Mouse (Mus musculus) small intestine, adult 2 months (tissue): ENCODE results near the gene Fbxo45. TPM values are rescaled to one million over a fixed set of nuclear protein-coding genes. Genes with fewer than 3 reads are reported as not detected.
"Not testable (repeated sequence)": the region's sequence is repeated elsewhere in the genome, so short reads cannot be mapped to it uniquely, and the experiment has no call there.

Experiments
- H3K27ac ChIP-seq: fragments of 200-500 bp; 2 replicates; pipeline ENCODE4 v1.5.1; 2012; ENCODE audit warnings: low read depth, low read length, control low read depth, inconsistent platforms; ENCODE audit not compliant: insufficient read depth
- H3K27me3 ChIP-seq: fragments of 200-500 bp; 2 replicates; pipeline ENCODE4 v1.6.1; 2012; ENCODE audit warnings: mild to moderate bottlenecking, moderate library complexity, low read length, inconsistent platforms; ENCODE audit not compliant: control insufficient read depth, insufficient read depth
- H3K36me3 ChIP-seq: fragments of 200-500 bp; 2 replicates; pipeline ENCODE4 v1.6.1; 2012; ENCODE audit warnings: mild to moderate bottlenecking, low read length, control low read depth, inconsistent platforms; ENCODE audit not compliant: control insufficient read depth, insufficient read depth
- H3K4me1 ChIP-seq: fragments of 200-500 bp; 2 replicates; pipeline ENCODE4 v1.6.1; 2012; ENCODE audit warnings: low read length, inconsistent platforms, mixed read lengths; ENCODE audit not compliant: control insufficient read depth, insufficient read depth, insufficient read length
- H3K4me3 ChIP-seq: fragments of 200-500 bp; 2 replicates; pipeline ENCODE4 v1.5.1; 2012; ENCODE audit warnings: low read depth, mild to moderate bottlenecking, control low read depth, inconsistent platforms, low read length, moderate library complexity
- CTCF ChIP-seq: fragments of 200-500 bp; IDR thresholded peaks from 2 replicates; pipeline ENCODE4 v1.5.1; 2012; ENCODE audit warnings: low read depth, mild to moderate bottlenecking, control low read depth, inconsistent platforms, low read length, moderate library complexity, mixed read lengths; ENCODE audit not compliant: insufficient replicate concordance, insufficient read length; ENCODE audit errors: extremely low read depth
- POLR2A ChIP-seq: fragments of 200-500 bp; IDR thresholded peaks from 2 replicates; pipeline ENCODE4 v1.6.1; 2012; ENCODE audit warnings: low read depth, mild to moderate bottlenecking, control low read depth, inconsistent platforms, low read length, moderate library complexity
- WGBS: fragments of 180-500 bp; shearing (Covaris S2); methylation state at CpG from one replicate; pipeline ENCODE4 v1.1.7; 2018; 5-methylcytosine and 5-hydroxymethylcytosine counted together
- polyA plus RNA-seq: library from polyadenylated mRNA; depleted of rRNA; stranded (reverse); fragments of >200 nt; gene quantifications from 2 replicates; pipeline ENCODE4 v1.2.3, GENCODE M21; 2012

The Fbxo45 gene
- polyA plus RNA-seq, 1 experiment, result 2.4 TPM

GRCm38 (mm10) chr16:32275041-32275440 is 28.1 kb upstream of the Fbxo45 start:
- H3K36me3 ChIP-seq, result no peaks in the 10 kb centered on the region
- H3K27ac ChIP-seq, result no peak overlapping the region
- H3K4me1 ChIP-seq, result no peaks in the 10 kb centered on the region; the same call in 1 of the 2 replicates
- TF ChIP-seq POLR2A (no peak), CTCF (no peak)
- H3K27me3 ChIP-seq, result no peaks in the 10 kb centered on the region
- H3K4me3 ChIP-seq, result no peak overlapping the region
- WGBS, result 83% methylated on average over 6 of the region's 6 CpGs

DNA sequence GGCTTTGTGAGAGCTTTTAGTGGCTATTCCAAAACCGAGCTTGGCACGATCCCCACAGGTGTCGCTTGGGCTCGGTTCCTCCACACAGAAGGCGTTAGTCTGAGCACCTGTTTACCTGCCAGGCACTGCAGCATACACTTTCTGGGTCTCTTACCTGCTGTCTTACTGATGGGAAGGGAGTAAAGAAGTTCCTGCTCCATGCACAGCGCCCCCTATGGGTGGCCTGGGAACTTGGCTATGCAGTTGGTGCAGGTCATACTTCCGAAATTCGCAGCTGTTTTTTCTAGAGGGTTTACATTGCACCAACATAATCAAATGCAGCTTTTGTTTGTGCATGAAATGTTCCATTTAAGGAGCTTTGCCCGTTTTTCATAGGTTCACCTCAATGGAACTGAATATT is 26.4 kb upstream of the Fbxo45 start:
- Histone ChIP-seq H3K27me3 (no peaks in the 10 kb centered on the region), H3K27ac (no peak overlapping the region), H3K4me1 (no peaks in the 10 kb centered on the region), H3K36me3 (no peaks in the 10 kb centered on the region), H3K4me3 (no peak overlapping the region)
- WGBS, result 63% methylated on average over 9 of the region's 9 CpGs
- TF ChIP-seq CTCF, result peak; percentile 67; the same call in 1 of the 2 replicates
- TF ChIP-seq POLR2A, result no peak

DNA sequence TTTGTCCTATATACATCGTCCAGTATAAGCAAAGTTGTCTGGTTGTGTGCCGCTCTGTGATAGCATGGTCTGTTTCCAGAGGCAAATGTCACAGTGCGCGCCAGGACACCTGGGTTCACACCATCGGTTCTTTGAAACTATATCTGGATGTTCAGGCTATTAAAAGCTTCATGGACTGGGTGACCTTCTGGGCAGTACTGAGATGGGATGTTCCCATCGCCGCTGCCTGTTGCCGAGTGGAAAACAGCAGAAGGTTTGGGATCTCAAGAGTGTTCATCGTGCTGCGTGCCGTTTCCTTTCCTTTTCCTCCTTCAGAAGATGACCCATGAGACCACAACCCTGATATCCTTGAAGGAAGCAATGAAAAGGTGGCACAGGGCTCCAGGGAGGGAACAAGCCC is 24.3 kb upstream of the Fbxo45 start, which contains the start of gene Smco1:
TSS of gene Smco1 (plus strand) at position 178 of the 400 bp plus-strand sequence.
- TF ChIP-seq CTCF (no peak), POLR2A (no peak)
- Histone ChIP-seq H3K4me3 (no peak within 1 kb of the TSS), H3K27me3 (no peaks in the 10 kb centered on the region), H3K36me3 (no peaks in the 10 kb centered on the region), H3K27ac (no peak within 1 kb of the TSS), H3K4me1 (no peaks in the 10 kb centered on the region)
- 85% methylated on average over 11 of the region's 11 CpGs for WGBS

DNA sequence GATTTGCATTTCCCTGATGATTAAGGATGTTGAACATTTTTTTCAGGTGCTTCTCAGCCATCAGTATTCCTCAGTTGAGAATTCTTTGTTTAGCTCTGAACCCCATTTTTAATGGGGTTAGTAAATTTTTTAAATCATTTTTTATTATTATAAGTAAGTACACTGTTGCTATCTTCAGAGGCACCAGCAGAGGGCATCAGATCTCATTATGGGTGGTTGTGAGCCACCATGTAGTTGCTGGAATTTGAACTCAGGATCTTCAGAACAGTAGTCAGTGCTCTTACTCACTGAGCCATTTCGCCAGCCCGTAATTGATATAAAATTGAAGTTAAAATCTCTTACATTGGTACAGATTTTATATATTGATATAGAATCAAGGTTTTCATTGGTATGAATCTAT is 17.3 kb upstream of the Fbxo45 start:
- not testable (repeated sequence) for H3K4me3 ChIP-seq, H3K27ac ChIP-seq, H3K4me1 ChIP-seq, H3K27me3 ChIP-seq, H3K36me3 ChIP-seq
- 87% methylated on average over 2 of the region's 2 CpGs for WGBS

- H3K27me3 ChIP-seq, result no peaks in the 10 kb centered on the region
- WGBS, result 4% methylated on average over 41 of the region's 41 CpGs
- H3K27ac ChIP-seq, result peak overlapping the region; percentile 58
- H3K36me3 ChIP-seq, result no peaks in the 10 kb centered on the region
- H3K4me3 ChIP-seq, result peak overlapping the region; percentile 99
- TF ChIP-seq POLR2A, result no peak
- no peak for TF ChIP-seq CTCF
- H3K4me1 ChIP-seq, result peaks cover 2% of the 10 kb centered on the region; the same call in 1 of the 2 replicates
Observed at GRCm38 (mm10) chr16:32246351-32246791, 587 bp downstream of the Fbxo45 start.

DNA sequence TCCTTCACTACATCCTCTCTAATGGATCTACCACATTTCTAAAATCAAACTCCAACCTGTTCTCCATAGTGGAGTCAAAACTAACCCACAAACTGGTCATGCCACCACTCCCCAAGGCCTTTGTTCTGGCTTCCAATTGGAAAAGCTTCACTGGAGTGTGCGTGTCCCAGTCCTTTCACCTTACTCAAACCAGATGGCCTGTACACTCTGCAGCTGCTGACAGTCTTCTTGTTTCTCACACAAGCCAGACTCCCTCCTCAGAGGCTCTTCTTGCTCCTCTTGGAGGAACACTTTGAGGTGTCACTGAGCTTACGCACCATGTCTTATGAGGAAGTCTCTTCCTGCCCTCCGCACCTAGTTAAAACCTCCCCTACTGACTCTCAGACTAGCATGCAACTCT is 3.1 kb downstream of the Fbxo45 start:
- no peaks in the 10 kb centered on the region for H3K27me3 ChIP-seq
- no peak overlapping the region for H3K4me3 ChIP-seq
- H3K4me1 ChIP-seq, result peaks cover 2% of the 10 kb centered on the region; the same call in 1 of the 2 replicates
- TF ChIP-seq CTCF, result no peak
- no peak for TF ChIP-seq POLR2A
- 89% methylated on average over 3 of the region's 3 CpGs for WGBS
- H3K36me3 ChIP-seq, result no peaks in the 10 kb centered on the region
- H3K27ac ChIP-seq, result no peak overlapping the region

DNA sequence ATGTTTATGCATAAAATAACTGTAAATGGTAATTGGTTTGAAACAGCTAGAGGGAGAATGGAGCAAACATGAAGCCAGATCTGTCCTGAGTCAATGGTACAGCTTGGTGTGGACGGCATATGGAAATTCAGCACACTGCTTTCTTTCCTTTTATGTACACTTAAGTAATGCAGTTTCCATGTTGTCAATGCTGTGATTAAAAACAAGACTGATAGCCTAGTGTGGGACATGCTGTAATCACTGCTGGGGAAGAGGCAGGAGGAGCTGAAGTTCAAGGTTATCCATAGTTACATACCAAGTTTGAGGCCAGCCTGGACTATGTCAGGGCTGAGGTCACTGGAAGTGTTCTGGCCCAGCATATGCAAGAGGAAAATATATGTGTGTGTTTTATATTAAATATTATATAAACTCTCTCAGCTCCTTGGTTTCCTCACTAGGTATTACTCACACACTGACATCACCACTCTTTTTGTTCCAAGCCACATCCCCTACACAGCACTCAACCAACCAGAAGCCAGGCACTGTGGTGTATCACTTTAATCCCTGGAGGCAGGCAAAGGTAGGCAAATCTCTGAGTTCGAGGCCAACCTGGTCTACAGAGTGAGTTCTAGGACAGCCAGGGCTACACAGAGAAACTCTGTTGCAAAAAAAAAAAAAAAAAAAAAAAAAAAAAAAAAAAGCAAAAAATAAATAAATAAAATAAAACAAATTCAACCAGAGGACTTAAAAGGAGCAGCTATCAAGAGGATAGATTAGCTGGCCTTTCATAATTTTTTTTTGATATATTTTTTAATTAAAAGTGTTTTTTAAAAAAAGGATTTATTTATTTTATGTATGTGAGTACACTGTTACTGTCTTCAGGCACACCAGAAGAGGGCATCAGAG is 7.3 kb downstream of the Fbxo45 start:
- no peaks in the 10 kb centered on the region for H3K27me3 ChIP-seq
- H3K4me3 ChIP-seq, result no peak overlapping the region
- no peak overlapping the region for H3K27ac ChIP-seq
- peaks cover 8% of the 10 kb centered on the region for H3K36me3 ChIP-seq
- no peak for TF ChIP-seq CTCF
- TF ChIP-seq POLR2A, result no peak
- no peaks in the 10 kb centered on the region for H3K4me1 ChIP-seq
- WGBS, result 90% methylated on average over 2 of the region's 2 CpGs
